Mouse (Mus musculus) cerebellum, postnatal 14 days (tissue): ENCODE data around the gene Gm44805.

Experiments used
- DNase-seq, 2 experiments: peaks; one replicate each; pipeline ENCODE4 v3.0.0; 2021; ENCODE audit warnings: mixed read lengths in 2 of 2

Gm44805 gene

DNA sequence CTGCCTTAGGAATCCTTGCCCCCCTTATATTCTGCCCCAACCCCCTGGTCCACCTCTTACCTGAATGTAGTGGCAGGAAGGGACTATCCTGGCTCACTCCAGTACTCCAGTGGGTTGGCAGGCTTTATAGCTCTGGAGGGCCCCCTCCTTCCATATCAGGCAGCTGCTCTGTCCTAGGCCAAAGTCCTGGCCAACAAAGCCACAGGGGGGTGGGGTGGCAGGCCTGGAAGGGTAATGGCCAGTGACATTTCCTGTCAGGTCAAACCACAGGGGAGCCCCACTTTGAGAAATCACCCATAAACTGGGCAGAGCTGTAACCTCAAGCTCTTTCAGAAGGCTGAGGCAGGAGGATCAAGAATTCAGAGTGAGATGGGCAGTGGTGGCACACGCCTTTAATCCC, 4.6 kb downstream of the Gm44805 start:
- DNase-seq: no peak

DNA sequence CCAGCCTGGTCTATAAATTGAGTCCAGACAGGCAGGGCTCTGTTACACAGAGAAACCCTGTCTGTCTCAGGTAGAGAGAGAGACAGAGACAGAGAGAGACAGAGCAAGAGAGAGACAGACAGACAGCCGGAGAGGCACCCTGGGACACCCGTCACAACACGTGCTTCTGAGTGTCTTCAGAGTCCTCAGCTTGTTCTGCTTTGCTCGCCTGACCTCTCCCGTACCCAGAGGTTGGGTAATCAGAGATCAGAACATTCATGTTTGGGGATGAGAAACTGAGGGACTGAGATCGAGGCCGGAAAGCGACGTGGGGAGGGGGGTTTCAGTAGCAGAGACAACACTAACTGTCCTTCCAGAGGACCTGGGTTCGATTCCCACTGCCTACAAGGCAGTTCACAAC, 5.4 kb downstream of the Gm44805 start:
- no peak for DNase-seq

DNA sequence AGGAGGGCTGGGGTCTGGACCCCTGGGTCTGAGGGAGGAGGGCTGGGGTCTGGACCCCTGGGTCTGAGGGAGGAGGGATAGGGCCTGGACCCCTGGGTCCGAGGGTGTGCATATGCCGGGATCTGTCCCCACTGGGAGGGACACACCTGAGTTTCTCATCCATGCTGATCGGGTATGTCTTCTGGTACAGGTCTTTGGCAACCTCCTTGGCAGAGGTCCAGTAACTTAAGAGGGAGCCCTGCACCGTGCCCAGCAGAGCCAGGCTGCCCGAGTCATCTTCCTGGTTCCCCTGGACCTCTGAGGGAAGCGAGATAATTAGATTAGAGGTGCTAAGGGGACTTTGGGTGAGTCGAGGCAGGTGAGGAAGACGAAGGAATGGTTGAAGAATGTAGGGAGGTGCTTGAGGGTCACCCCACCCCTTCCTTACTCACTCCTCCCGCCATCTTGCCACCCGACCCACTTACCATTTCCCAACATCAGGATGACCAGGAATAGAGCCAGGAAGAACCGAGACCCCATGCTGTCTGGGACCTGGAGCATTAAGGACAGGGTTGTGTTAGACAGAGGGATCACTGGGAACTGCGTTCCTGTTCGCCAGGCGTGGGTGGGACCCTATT, 8.0 kb downstream of the Gm44805 start:
- DNase-seq: no peak

DNA sequence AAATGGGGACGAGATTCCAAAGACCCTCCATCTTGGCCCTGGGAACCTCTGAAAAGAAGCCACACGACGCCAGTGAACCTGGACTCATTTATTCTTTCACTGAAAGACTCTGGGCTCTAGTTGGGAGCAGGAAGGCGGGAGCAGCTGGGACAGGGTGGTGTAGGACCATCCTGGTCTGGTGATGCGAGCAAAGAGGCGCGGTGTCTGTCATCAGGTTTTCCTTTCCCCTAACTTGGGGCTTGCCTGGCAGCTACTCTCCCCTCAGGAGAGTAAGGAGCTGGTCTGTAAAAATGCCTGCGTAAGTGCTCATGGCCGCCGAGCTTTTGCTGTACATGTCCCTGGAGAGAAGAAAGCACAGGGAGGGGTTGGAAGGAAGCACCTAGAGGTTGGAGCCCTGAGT, 9.7 kb downstream of the Gm44805 start:
- no peak for DNase-seq

DNA sequence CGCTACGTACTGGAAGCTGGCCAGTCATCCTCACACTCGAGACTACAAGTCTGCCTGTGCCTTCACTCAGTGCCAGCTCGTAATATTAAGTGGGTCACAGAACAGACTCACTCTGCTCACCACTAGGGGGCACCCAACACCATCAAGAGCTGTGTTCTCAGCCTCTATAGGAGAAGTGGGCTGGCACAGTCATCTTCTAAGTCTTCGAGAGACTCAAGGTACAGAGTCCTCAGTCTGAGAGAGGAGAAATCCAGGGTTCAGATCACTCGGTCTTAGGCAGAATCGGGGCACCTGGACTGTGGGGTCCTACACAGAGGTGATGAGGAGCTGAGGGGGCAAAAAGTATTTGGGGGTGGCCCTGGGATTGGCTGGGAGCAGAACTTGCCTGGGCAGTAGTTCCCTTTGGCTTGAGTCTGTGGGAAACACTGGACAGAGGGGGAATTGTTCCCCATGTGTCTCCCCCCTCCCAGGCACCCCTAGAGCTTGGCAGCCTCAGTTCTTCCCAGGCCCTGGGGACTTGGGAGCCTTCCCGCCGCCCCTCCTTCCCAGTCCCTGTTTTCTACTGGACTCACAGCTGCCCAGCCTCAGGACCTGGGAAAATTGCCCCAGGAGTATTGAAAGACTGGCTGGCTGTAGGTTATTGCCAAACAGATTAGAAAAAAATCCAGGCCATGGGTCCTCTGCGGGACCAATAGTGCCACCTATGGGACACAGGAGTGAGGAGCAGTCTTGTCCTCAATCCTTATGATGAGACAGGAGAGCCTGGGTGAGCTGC, 12.1 kb downstream of the Gm44805 start:
- DNase-seq: peak; percentile 96 to 98

DNA sequence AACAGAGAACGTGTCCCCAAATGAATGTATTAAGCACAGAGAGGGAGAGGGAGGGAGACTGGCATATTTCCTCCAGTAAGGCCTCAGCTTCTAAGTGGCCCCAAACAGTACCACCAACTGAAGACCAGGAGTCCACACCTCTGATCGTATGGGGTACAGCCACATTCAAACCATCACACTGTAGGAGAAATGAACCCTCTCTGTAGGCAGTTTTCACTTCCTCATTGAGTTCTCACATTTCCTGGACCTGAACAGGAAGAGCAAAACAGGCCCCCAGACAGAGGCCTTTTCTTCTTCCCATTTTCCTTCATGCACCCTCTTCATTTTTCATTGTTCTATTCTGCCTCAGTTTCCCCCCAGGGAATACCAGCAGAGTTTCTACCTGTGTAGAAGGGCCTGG, 13.8 kb downstream of the Gm44805 start:
- DNase-seq: no peak

DNA sequence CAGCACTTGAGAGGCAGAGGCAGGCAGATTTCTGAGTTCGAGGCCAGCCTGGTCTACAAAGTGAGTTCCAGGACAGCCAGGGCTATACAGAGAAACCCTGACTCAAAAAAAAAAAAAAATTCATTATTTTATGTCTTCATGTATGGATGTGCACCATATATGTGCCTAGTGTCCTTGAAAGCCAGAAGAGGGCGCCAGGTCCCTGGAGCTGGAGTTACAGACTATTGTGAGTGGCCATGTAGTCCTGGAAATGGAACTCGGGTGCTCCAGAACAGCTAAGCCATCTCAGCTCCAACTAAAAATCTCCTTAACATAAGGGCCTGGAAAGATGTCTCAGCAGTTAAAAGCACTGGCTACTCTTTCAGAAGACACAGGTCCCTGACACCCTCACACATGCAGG, 14.5 kb downstream of the Gm44805 start:
- DNase-seq: no peak

DNA sequence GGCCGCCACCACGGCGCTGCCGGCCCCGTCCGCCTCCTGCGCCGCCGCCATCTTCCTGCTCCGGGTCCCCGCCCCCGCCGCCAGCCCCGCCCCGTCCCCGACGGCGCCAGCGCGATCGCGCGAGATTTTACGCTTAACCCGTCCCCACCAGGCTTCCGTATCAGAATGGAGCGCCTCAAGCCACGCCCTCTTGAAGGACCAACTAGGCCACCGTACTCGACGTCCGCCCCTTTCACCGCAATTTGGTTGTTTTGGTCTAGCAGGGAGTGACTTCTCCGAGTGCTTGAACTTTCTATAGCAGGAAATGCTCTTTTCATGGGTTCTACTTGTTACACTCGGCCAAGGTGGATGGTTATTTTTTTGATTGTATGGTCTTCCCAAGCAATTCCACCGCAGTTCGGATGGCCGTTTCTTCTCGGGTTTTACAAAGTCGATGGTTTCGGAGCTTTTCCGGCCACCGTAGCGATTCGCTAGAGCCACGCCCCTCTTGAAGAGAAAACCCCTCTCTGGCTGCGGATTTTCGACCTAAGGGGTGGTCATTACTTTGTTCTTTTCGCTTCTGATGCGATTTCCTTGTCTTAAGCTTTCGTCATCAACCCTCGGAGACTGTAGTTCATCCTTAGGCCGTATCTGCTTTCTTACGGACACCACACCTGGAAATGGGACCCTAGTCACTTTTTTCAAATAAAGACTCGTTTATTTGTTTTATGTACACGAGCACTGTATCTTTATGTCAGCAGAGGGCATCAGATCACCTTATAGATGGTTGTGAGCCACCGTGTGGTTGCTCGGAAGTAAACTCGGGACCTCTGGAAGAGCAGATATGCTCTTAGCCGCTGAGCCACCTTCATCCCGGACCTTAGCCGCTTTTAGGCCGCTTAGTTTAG, 16.0 kb downstream of the Gm44805 start, which contains the start of gene Clptm1:
Clptm1 (minus strand) TSS at position 79 of the 887 bp plus-strand sequence.
- DNase-seq: peak; percentile 98

DNA sequence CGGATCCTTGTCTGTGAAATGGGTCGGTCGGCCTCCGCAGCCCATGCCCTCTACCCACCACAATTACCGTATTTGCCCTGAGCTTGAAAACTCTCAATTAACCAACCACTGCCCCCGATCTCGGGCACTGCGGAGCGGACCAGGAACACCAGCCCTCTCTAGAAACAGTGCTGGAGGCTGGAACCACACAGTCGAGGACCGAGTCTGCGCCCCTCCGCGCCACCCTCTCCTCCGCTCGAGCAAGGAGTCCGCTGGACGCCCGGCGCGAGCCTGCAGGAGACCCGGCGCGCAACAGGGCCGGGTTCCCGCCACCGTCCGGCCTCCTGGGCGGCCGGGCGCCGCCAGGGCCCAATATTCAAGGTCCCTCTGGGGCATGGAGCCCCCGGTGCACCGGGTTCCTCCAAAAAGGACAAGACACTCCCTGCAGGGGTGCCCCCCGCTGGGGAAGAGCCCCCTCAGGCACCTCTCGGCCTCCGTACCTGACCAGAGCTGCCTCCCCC, 16.7 kb downstream of the Gm44805 start:
- DNase-seq: no peak

DNA sequence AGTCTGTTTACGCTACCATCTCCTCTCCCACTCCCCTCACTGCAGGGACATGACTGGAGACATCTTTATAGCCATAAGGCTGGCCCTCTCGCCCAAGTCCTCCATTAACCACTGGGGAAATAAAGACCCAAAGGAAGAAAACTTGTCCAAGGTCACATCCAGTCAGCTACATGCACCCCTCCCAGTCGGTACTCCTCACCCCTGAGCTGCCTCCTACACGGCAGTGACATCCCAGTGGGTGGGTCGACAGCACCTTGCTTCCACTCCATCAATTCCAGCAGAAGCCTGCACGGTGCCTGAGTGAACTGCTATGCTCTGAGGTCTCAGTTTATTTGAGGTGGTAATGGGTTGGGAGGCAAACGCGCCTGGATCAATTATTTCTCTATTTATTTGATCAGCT, 17.3 kb downstream of the Gm44805 start:
- DNase-seq: peak; percentile 20 to 23

DNA sequence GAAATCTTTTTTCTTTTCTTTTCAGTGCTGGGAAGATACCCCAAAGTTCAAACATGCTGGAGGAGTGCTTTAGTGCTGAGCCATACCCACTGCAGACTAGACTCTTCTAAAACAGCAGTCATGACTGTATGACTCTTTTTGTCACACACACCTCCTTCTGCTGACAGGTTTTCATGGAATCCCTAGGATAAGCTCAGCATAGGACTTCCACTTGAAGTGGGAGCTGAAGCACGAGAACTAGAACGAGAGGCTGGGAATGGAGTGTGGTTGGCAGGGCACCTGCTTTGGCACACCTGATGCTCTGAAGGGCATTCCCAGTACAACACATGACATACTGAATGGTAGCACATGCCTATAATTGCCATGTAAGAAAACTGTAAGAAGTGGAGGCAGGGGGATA, 28.6 kb downstream of the Gm44805 start:
- no peak for DNase-seq

DNA sequence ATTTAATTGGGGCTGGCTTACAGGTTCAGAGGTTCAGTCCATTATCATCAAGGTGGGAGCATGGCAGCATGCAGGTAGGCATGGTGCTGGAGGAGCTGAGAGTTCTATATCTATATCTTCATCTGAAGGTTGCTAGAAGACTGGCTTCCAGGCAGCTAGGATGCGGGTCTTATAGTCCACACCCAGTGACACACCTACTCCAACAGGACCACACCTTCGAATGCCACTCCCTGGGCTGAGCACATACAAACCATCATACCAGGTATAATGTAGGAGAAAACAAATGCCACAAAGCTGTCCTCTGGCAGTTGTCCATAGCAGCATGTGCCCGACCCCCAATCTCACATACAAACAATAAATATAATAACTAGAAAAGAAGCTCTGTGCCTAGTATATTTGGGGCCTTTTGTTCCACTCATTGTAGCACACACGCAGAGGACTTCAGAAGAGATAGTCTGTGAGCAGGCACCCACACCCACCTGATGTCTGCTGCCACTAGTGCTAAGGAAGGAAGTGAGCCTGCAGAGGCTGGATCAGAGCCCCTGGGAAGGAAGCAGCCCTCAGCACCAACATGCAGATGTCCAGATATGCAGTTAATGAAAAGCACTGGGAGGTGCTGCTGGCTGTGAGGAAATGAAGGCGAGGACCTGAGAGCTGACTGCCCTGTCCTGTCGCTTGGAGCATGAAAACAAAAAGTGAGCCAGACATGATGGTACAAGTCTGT, 30.0 kb downstream of the Gm44805 start:
- DNase-seq: no peak

DNA sequence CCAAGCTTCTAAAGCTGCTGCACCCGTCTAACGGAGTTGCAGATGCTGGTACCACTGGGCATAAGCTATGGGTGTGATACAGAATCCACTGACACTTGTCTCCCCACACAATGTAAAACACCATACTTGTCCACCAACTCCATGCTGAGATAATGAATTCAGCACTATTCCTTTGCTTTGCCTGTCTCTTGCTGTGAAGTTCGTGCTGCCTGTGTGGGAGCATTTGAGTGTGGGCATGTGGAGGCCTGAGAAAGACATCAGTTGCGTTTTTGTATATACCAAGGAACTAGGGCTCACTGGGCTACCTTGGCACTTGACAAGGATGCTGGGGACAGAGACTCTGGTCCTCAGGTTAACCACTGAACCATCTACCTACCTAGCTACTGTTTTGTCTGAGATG, 40.0 kb downstream of the Gm44805 start:
- no peak for DNase-seq

DNA sequence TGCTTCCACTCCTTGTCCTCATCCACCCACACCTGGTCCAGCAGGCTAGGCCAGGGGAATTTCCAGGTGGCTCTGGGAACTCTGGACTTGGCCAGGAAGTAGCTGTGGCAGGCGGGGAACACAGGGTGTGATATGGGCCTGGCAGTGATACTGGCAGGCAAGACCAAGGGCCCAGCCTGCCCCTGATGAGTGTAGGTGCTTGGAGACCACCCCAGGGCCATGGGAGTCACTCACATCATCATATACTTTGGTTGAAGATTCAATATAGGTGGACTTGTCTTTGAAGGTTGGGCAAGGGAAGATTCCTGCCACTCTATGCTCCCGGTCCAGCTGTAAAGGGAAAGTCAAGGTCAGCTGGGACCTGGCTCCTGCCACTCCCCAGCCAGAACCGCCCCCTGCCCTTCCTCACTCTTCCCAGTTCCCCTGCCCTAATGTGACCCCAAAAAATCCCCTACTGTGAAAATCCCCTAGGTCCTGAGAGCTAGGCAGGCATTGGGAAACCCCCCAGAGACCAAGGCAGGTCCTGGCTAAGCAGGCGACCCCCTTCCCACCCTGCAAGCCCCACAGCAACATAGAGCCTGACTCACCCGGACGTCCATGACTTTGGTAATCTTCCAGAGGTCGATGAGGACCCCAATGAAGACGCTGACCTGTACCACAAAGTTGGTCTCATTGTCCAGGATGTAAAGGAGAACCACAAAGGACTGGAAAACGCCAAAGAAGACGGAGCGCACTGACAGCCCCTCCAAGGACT, 46.0 kb downstream of the Gm44805 start:
- no peak for DNase-seq

DNA sequence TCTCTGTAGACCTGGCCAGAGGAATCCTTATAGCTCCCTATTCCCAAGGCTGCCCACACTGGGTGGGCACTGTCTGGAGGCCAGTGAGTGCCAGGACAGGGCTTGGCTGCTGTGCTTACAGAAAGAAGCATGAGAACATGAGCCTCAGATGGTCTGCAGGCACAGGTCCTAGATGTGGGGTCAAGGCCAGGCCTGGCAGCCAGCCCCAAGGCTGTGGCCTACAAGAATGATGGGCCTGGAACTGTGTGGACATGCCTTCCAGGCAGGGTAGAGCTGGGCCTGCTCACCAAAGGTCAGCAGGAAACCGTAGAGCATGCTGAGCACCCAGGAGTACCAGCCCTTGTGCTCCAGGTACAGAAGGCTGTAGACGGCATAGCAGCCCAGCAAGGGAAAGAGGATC, 46.6 kb downstream of the Gm44805 start:
- DNase-seq: no peak

DNA sequence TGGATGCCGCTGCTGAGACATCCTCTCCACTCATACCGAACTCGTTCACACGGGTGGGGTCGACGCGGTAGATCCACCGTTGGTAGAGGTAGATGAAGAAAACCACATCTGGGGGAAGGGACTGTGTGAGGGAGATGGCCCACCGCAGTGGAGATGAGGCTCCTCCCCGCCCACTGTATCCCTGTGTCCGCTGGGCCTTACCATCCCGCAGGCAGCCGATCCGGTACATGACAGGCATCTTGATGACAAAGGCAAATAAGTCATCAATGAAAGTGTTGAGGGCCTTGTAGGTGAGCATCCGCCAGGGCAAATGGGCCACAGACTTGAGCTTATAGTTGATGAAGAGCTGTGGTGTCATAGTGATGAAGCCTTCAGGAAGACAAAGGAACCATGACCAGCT, 47.4 kb downstream of the Gm44805 start:
- no peak for DNase-seq

DNA sequence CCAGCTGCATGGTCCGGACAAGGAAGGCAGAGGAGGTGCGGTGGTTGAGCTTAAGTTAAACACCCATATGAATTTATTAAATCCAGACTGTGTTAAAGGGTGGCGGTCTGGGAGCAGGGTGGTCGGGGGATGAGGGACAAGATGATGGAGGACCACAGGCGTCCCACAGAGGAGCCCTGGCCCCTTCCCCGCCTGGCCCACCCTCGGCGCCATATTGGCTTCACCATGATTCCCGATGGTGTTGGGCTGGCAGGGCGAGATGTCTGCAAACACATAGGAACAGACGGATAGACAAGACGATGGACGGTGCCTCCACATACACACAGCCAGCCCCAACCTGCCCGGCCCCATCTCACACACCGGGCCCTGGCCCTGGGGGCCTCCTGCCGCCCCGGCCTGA, 48.0 kb downstream of the Gm44805 start:
- no peak for DNase-seq

DNA sequence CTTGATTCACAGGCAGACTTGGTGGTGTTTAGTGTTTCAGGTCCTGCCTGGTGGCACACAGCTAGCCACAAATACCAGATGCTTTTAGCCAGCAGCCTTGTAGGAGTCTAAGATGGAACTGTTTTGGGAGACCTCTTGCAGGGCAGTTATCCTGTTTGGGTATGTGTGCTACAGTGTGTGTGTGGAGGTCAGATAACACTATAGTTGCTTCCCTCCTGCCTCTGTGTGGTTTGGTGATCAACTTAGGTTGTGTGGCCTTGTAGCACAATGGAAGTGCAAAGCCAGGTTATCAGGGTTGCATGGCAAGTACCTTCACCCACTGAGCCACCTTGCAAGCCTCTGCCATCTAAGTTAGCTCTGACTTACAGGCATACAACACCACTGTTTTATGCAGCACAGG, 48.5 kb downstream of the Gm44805 start:
- no peak for DNase-seq

DNA sequence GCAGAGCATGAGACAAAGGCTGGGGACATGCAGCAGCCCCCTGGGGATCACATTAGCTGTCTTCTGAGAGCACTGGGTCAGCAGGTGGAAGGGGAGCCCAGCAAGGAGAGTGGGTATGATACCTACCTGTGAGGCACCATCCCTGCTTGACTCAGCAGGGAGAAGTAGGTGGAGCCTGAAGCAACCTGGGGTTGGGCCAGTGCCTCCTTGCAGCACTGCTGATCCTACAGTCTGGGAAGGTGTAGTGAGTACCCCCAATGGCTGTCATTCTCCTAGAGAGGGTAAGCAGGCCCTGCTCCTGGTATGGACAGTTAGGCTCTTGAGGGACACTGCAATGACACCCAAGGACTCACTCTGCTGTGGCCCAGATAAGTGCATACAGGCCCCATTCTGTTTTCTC, 48.9 kb downstream of the Gm44805 start:
- no peak for DNase-seq

DNA sequence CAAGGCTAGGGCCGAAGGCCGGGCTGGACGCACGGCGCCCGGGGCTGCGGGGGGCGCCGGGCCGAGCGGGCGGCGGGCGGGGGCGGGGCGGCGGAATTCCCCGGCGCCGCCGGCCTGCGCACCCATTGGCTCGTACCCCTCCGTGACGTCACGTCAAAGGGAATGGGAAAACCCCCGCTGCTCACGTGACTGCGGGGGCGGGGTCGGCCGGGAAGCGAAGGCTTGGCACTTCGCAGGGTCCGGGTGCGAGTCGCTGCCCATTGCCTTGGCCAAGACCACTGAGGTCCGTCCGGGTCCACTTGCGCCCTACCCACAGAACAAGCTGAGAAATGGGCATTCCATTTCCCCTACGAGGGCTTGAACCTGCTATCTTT, 51.9 kb downstream of the Gm44805 start, which contains the start of gene Relb:
Relb (minus strand) TSS at position 78 of the 374 bp plus-strand sequence.
- peak; percentile 95 to 96 for DNase-seq

DNA sequence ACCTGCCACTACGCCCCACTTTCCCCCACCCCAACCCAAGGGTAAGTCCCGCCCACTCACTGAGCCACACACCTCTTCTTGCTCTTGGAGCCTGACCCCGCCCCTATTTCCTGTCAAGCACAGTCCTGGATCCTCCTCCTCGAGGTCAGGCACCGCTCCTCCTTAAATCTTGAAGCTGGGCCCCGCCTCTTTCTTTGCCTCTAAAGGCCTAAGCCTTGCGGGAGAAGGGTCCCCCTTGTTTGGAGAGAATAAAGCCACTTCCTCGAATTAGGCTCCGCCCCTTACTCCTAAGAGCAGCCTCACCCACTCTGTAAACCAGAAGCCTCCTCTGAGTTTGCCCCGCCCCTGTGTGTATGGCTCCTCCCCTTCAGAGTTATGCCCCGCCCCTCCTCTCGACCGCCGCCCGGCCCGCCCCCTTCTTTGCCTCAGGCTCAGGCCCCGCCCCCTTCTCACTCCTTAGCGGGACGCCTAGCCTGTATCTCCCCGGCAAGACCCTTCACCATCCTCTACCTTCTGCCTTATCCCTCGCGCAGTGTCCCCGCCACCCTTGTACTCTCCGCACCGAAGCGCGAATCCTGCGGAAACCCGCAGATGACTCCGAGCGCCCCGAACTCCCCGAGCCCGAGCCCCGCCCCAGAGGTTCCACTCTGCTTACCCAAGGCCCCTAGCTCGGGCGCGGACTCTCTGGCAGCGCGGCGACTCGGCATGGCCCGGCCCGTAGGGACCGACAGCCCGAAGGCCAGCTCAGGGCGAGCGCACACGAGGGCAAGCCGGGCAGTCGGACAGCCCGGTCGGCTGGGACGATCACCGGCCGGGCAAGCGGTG, 52.5 kb downstream of the Gm44805 start:
- peak; percentile 84 to 85 for DNase-seq
